Comparison of ENCODE assay signal across 13 mouse cellular contexts in the genomic region with DNA sequence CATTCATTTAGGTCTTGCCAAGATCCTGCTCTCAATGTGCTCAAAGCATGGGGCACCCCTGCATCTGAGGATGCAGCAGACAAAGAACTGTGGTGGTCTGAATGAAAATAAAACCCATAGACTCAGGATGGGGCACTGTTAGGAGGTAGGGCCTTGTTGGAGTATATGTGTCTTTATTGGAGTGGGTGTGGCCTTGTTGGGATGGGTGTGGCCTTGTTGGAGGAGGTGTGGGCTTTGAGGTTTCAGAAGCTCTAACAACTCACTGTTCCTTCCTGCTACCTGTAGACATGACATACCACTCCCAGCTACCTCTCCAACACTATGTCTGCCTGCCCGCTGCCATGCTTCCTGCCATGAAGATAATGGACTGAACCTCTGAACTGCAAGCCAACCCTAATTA.
"Had no signal": no experiment of that assay in that cellular context is flagged by ENCODE, and none has a peak within 500 bp of the region (broad histone marks: within the 10 kb centered on the region; RNA-seq: fewer than 3 reads in every experiment).

No protein-coding gene starts in this region.

- H3K27me3 ChIP-seq: kidney, embryonic 15.5 days; limb, embryonic 15.5 days; neural tube, embryonic 12.5 days had no signal

- H3K4me1 ChIP-seq: kidney, embryonic 15.5 days; limb, embryonic 15.5 days; midbrain, embryonic 10.5 days; neural tube, embryonic 12.5 days had no signal

- H3K4me3 ChIP-seq: kidney, embryonic 15.5 days; limb, embryonic 15.5 days; midbrain, embryonic 10.5 days; neural tube, embryonic 12.5 days had no signal

- H3K9me3 ChIP-seq: kidney, embryonic 15.5 days; limb, embryonic 15.5 days; midbrain, embryonic 10.5 days; neural tube, embryonic 12.5 days had no signal

- DNase-seq: kidney, adult 2 months; kidney, postnatal 25 days; layer of hippocampus, postnatal 36 days; lung, embryonic 14.5 days; lung, postnatal 10 days; lung, postnatal 4 days; midbrain, embryonic 14.5 days; thymus, postnatal 4 days had no signal

- H3K4me2 ChIP-seq: kidney, embryonic 15.5 days; limb, embryonic 15.5 days; lung, embryonic 14.5 days; neural tube, embryonic 12.5 days had no signal

- H3K27ac ChIP-seq: kidney, embryonic 15.5 days; limb, embryonic 15.5 days; midbrain, embryonic 10.5 days; neural tube, embryonic 12.5 days; stomach, postnatal 0 days had no signal

- H3K36me3 ChIP-seq: kidney, embryonic 15.5 days; limb, embryonic 15.5 days; midbrain, embryonic 10.5 days; neural tube, embryonic 12.5 days had no signal

- H3K9ac ChIP-seq: kidney, embryonic 15.5 days; limb, embryonic 15.5 days; lung, embryonic 14.5 days; neural tube, embryonic 12.5 days had no signal
